Mouse (Mus musculus): Measurements from ENCODE around the gene Cacna2d3.

GRCm38 (mm10) chr14:29110351-29111091 is 611.1 kb downstream of the Cacna2d3 start:
- TF ChIP-seq EP300 (IDR thresholded peaks at IDR 0.05; ENCODE audit: low read depth) (no peak), CTCF (IDR thresholded peaks at IDR 0.05; ENCODE audit: low read depth) (peak; percentile 77)

Measured in heart, postnatal 0 days (tissue).